Mouse (Mus musculus) adrenal gland, adult 10 weeks (tissue): Measurements from ENCODE around the gene Xrcc3. TPM values are rescaled to one million over a fixed set of nuclear protein-coding genes. Genes with fewer than 3 reads are reported as not detected.

Experiments
- polyA plus RNA-seq: library from polyadenylated mRNA; stranded (reverse); fragments of 350-450 nt; fragmentation: Illumina TruSeq; extraction: RNeasy Lipid Tissue Mini Kit (QIAGEN cat#74804); gene quantifications from one replicate; pipeline ENCODE4 v1.2.3, GENCODE M21; 2014; ENCODE audit warnings: low read depth, low replicate concordance

Gene Xrcc3
- polyA plus RNA-seq = 1.6 TPM

GRCm38 (mm10) chr12:111813766-111814617 lies at the start of gene Xrcc3, which contains the start of gene Zfyve21:
TSS of gene Xrcc3 (minus strand) at chr12:111813873.
TSS of gene Zfyve21 (plus strand) at chr12:111814170.

DNA sequence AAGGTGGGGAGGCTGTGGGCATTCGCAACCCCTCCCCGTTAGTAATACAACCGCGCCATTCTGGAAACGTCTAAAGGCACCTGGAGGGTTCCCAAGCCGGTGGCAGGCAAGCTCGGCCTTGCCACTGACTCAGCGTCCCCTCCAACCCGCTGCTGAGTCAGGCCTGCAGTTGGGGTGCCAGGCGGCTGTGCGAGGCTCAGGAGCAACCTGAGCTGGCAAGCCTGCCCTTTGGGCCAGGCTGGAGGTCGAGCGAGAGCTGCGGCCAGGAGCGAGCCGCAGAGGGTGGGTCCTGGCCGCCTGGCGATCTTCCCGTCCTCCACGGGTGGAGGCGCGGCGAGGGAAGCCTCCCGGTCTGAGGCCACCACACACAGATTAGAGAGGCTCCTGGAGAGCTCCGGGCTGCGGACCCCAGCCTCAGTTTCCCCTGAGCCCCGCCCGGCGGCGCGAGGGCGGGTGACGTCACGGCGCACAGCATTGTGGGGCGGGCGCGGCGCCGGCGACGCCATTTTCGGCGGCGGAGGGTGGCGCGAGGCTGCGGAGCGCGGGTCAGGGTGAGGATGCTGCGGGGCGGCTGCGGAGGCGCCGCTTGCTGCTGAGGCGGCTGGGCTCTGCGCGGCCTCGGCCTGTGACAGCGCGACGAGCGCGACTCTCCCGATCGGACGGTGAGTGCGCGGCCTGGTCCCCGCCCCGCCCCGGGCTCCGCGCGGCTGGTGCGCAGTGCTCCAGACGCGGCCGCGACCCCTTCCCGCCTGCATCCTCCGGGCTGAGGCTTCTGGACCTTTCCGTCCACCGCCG lies 55.1 kb downstream of the Xrcc3 start, which contains the start of gene Klc1:
Gene Klc1 (plus strand): TSS at position 469 of the 795 bp plus-strand sequence.

Other genes starting within 250 kb of the Xrcc3 start
- gene Mark3, start 239.3 kb downstream of the Xrcc3 start, polyA plus RNA-seq = 266 TPM
- gene Ckb, start 141.5 kb downstream of the Xrcc3 start, polyA plus RNA-seq = 0.58 TPM
- gene Trmt61a, start 135.8 kb downstream of the Xrcc3 start, polyA plus RNA-seq = not detected
- 37.5 TPM for gene Bag5, start 100.6 kb downstream of the Xrcc3 start, polyA plus RNA-seq
- 45.3 TPM for gene Apopt1, start 100.6 kb downstream of the Xrcc3 start, polyA plus RNA-seq
- 5.1 TPM for gene Klc1, start 55.0 kb downstream of the Xrcc3 start, polyA plus RNA-seq
- gene Zfyve21, start 297 bp upstream of the Xrcc3 start, polyA plus RNA-seq = 23.0 TPM
- gene Ppp1r13b, start 94.2 kb upstream of the Xrcc3 start, polyA plus RNA-seq = 3.4 TPM
- gene Atp5mpl, start 153.1 kb upstream of the Xrcc3 start, polyA plus RNA-seq = 635 TPM
- not detected for gene Tdrd9, start 157.7 kb upstream of the Xrcc3 start, polyA plus RNA-seq
- gene Rd3l, start 167.4 kb upstream of the Xrcc3 start, polyA plus RNA-seq = not detected